Mouse (Mus musculus): ENCODE results near the gene Synpo2. TPM values are rescaled to one million over a fixed set of nuclear protein-coding genes. Genes with fewer than 3 reads are reported as not detected.

The Synpo2 gene
- polyA plus RNA-seq, 1 experiment from 2014 or later = 0.06 TPM

GRCm38 (mm10) chr3:123174379-123174697 is 61.6 kb downstream of the Synpo2 start:
- no peaks in the 10 kb centered on the region for H3K4me1 ChIP-seq (ENCODE audit: insufficient read depth)
- no peak overlapping the region for H3K9ac ChIP-seq (replicated peaks)
- DNase-seq (no peak), ATAC-seq (no peak)
- no peak overlapping the region for H3K4me3 ChIP-seq (ENCODE audit: low read depth, low read length)
- no peaks in the 10 kb centered on the region for H3K9me3 ChIP-seq (ENCODE audit: low read length)
- no peak for TF ChIP-seq EP300 (IDR thresholded peaks at IDR 0.05; ENCODE audit: low read depth)
- TF ChIP-seq CTCF (IDR thresholded peaks at IDR 0.05; ENCODE audit: low read depth) = no peak
- H3K27me3 ChIP-seq (ENCODE audit: insufficient read depth, low read length) = no peaks in the 10 kb centered on the region
- no peak overlapping the region for H3K27ac ChIP-seq (ENCODE audit: low read depth)
- WGBS (ENCODE audit: insufficient replicate concordance) = 75% methylated on average over 8 of the region's 8 CpGs
- H3K36me3 ChIP-seq (replicated peaks; ENCODE audit: insufficient read depth, low read length) = no peaks in the 10 kb centered on the region
- H3K4me2 ChIP-seq (ENCODE audit: low read depth, low read length) = no peak overlapping the region

GRCm38 (mm10) chr3:123173553-123174378 is 62.2 kb downstream of the Synpo2 start:
- TF ChIP-seq EP300 (IDR thresholded peaks at IDR 0.05; ENCODE audit: low read depth) (no peak), CTCF (IDR thresholded peaks at IDR 0.05; ENCODE audit: low read depth) (no peak)
- Histone ChIP-seq H3K9ac (replicated peaks) (no peak overlapping the region), H3K4me2 (ENCODE audit: low read depth, low read length) (no peak overlapping the region), H3K4me3 (ENCODE audit: low read depth, low read length) (no peak overlapping the region), H3K9me3 (ENCODE audit: low read length) (no peaks in the 10 kb centered on the region), H3K27me3 (ENCODE audit: insufficient read depth, low read length) (no peaks in the 10 kb centered on the region), H3K36me3 (replicated peaks; ENCODE audit: insufficient read depth, low read length) (no peaks in the 10 kb centered on the region), H3K4me1 (ENCODE audit: insufficient read depth) (no peaks in the 10 kb centered on the region), H3K27ac (ENCODE audit: low read depth) (no peak overlapping the region)
- 82% methylated on average over 21 of the region's 21 CpGs for whole genome bisulfite sequencing (ENCODE audit: insufficient replicate concordance)
- DNase-seq = no peak
- ATAC-seq = no peak

- H3K9me3 ChIP-seq (ENCODE audit: low read length) = no peaks in the 10 kb centered on the region
- no peak overlapping the region for H3K4me3 ChIP-seq (ENCODE audit: low read depth, low read length)
- ATAC-seq = no peak
- H3K9ac ChIP-seq (replicated peaks) = no peak overlapping the region
- no peak overlapping the region for H3K27ac ChIP-seq (ENCODE audit: low read depth)
- WGBS (ENCODE audit: insufficient replicate concordance) = 72% methylated on average over 5 of the region's 5 CpGs
- H3K36me3 ChIP-seq (replicated peaks; ENCODE audit: insufficient read depth, low read length) = no peaks in the 10 kb centered on the region
- DNase-seq = no peak
- no peaks in the 10 kb centered on the region for H3K4me1 ChIP-seq (ENCODE audit: insufficient read depth)
- H3K27me3 ChIP-seq (ENCODE audit: insufficient read depth, low read length) = no peaks in the 10 kb centered on the region
- TF ChIP-seq EP300 (IDR thresholded peaks at IDR 0.05; ENCODE audit: low read depth) (no peak), CTCF (IDR thresholded peaks at IDR 0.05; ENCODE audit: low read depth) (no peak)
- H3K4me2 ChIP-seq (ENCODE audit: low read depth, low read length) = no peak overlapping the region
Measured at GRCm38 (mm10) chr3:123172151-123172550, 63.8 kb downstream of the Synpo2 start.

- no peaks in the 10 kb centered on the region for H3K27me3 ChIP-seq (ENCODE audit: insufficient read depth, low read length)
- H3K9ac ChIP-seq (replicated peaks) = no peak overlapping the region
- TF ChIP-seq CTCF (IDR thresholded peaks at IDR 0.05; ENCODE audit: low read depth) (no peak), EP300 (IDR thresholded peaks at IDR 0.05; ENCODE audit: low read depth) (no peak)
- H3K4me1 ChIP-seq (ENCODE audit: insufficient read depth) = no peaks in the 10 kb centered on the region
- H3K4me2 ChIP-seq (ENCODE audit: low read depth, low read length) = no peak overlapping the region
- H3K27ac ChIP-seq (ENCODE audit: low read depth) = no peak overlapping the region
- no peak overlapping the region for H3K4me3 ChIP-seq (ENCODE audit: low read depth, low read length)
- H3K9me3 ChIP-seq (ENCODE audit: low read length) = no peaks in the 10 kb centered on the region
- DNase-seq (no peak), ATAC-seq (no peak)
- WGBS (ENCODE audit: insufficient replicate concordance) = 69% methylated on average over 4 of the region's 4 CpGs
- no peaks in the 10 kb centered on the region for H3K36me3 ChIP-seq (replicated peaks; ENCODE audit: insufficient read depth, low read length)
Measured at GRCm38 (mm10) chr3:123169398-123169797, 66.6 kb downstream of the Synpo2 start.

- H3K4me2 ChIP-seq (ENCODE audit: low read depth, low read length) = no peak overlapping the region
- no peak overlapping the region for H3K27ac ChIP-seq (ENCODE audit: low read depth)
- H3K9ac ChIP-seq (replicated peaks) = no peak overlapping the region
- no peak overlapping the region for H3K4me3 ChIP-seq (ENCODE audit: low read depth, low read length)
- H3K27me3 ChIP-seq (ENCODE audit: insufficient read depth, low read length) = no peaks in the 10 kb centered on the region
- H3K36me3 ChIP-seq (replicated peaks; ENCODE audit: insufficient read depth, low read length) = no peaks in the 10 kb centered on the region
- H3K9me3 ChIP-seq (ENCODE audit: low read length) = no peaks in the 10 kb centered on the region
- DNase-seq (peak; percentile 33), ATAC-seq (no peak)
- no peaks in the 10 kb centered on the region for H3K4me1 ChIP-seq (ENCODE audit: insufficient read depth)
- TF ChIP-seq CTCF (IDR thresholded peaks at IDR 0.05; ENCODE audit: low read depth) = peak; percentile 84
- no peak for TF ChIP-seq EP300 (IDR thresholded peaks at IDR 0.05; ENCODE audit: low read depth)
- 7% methylated on average over 5 of the region's 5 CpGs for WGBS (ENCODE audit: insufficient replicate concordance)
Measured at GRCm38 (mm10) chr3:123168815-123169214, 67.1 kb downstream of the Synpo2 start.

GRCm38 (mm10) chr3:123166450-123166849 is 69.5 kb downstream of the Synpo2 start:
- Histone ChIP-seq H3K9me3 (ENCODE audit: low read length) (no peaks in the 10 kb centered on the region), H3K27me3 (ENCODE audit: insufficient read depth, low read length) (no peaks in the 10 kb centered on the region), H3K4me2 (ENCODE audit: low read depth, low read length) (no peak overlapping the region), H3K4me3 (ENCODE audit: low read depth, low read length) (no peak overlapping the region), H3K4me1 (ENCODE audit: insufficient read depth) (no peaks in the 10 kb centered on the region), H3K36me3 (replicated peaks; ENCODE audit: insufficient read depth, low read length) (no peaks in the 10 kb centered on the region), H3K27ac (ENCODE audit: low read depth) (no peak overlapping the region), H3K9ac (replicated peaks) (no peak overlapping the region)
- ATAC-seq (no peak), DNase-seq (no peak)
- WGBS (ENCODE audit: insufficient replicate concordance) = 63% methylated on average over 5 of the region's 5 CpGs
- TF ChIP-seq EP300 (IDR thresholded peaks at IDR 0.05; ENCODE audit: low read depth) (no peak), CTCF (IDR thresholded peaks at IDR 0.05; ENCODE audit: low read depth) (no peak)

All from liver, postnatal 0 days (tissue).